Mouse (Mus musculus) left cerebral cortex, adult 8-10 months (tissue): Measurements from ENCODE around the gene Mpv17l2. TPM values are rescaled to one million over a fixed set of nuclear protein-coding genes. Genes with fewer than 3 reads are reported as not detected.
A peak's percentile ranks its signal among the peaks of the same experiment; 100 is the strongest.

Experiments used
- DNase-seq, 2 experiments: peaks; one replicate each; pipeline ENCODE4 v3.0.0; 2022; ENCODE audit warnings: low spot score in 2 of 2
- total RNA-seq, 4 experiments: library from RNA; stranded (reverse); gene quantifications; 2 replicates each; pipeline ENCODE4 v1.2.4; 2022

Gene Mpv17l2
- 10 to 100 TPM; 31.0 to 39.0 (median 32.8) TPM for total RNA-seq

- DNase-seq = peak; percentile 82 to 98
Measured at GRCm38 (mm10) chr8:70760775-70761406, at the start of gene Mpv17l2. Mpv17l2 (minus strand) TSS chr8:70760946.

- DNase-seq = no peak
Measured at GRCm38 (mm10) chr8:70808955-70809701, 48.4 kb upstream of the Mpv17l2 start.

- no peak for DNase-seq
Measured at GRCm38 (mm10) chr8:70808239-70808638, 47.5 kb upstream of the Mpv17l2 start, which contains the start of gene Il12rb1. Il12rb1 (plus strand) TSS chr8:70808449.

- DNase-seq = no peak
Measured at GRCm38 (mm10) chr8:70807304-70807703, 46.6 kb upstream of the Mpv17l2 start.

GRCm38 (mm10) chr8:70806541-70806940 is 45.8 kb upstream of the Mpv17l2 start:
- DNase-seq = no peak

GRCm38 (mm10) chr8:70804481-70805206 is 43.9 kb upstream of the Mpv17l2 start, which contains the start of gene Mast3:
Mast3 (minus strand) TSS chr8:70805054.
- DNase-seq = peak; percentile 53 to 80

GRCm38 (mm10) chr8:70803761-70804480 is 43.2 kb upstream of the Mpv17l2 start:
- peak; percentile 61 to 78 for DNase-seq

- no peak for DNase-seq
Measured at GRCm38 (mm10) chr8:70802786-70803510, 42.2 kb upstream of the Mpv17l2 start.

GRCm38 (mm10) chr8:70801830-70802229 is 41.1 kb upstream of the Mpv17l2 start:
- no peak for DNase-seq

- peak; percentile 58 to 86 for DNase-seq
Measured at GRCm38 (mm10) chr8:70801156-70801555, 40.4 kb upstream of the Mpv17l2 start.

- no peak for DNase-seq
Measured at GRCm38 (mm10) chr8:70800648-70801047, 39.9 kb upstream of the Mpv17l2 start.

GRCm38 (mm10) chr8:70798281-70798680 is 37.5 kb upstream of the Mpv17l2 start:
- no peak for DNase-seq

GRCm38 (mm10) chr8:70797081-70798070 is 36.6 kb upstream of the Mpv17l2 start:
- DNase-seq = peak; percentile 75 to 96

- DNase-seq = no peak
Measured at GRCm38 (mm10) chr8:70796403-70797080, 35.8 kb upstream of the Mpv17l2 start.

GRCm38 (mm10) chr8:70795370-70795769 is 34.6 kb upstream of the Mpv17l2 start:
- peak in 1 of 2 experiments; percentile 25 for DNase-seq

GRCm38 (mm10) chr8:70794215-70794614 is 33.5 kb upstream of the Mpv17l2 start:
- peak in 1 of 2 experiments; percentile 29 for DNase-seq

GRCm38 (mm10) chr8:70792700-70793099 is 32.0 kb upstream of the Mpv17l2 start:
- no peak for DNase-seq

- peak; percentile 95 to 96 for DNase-seq
Measured at GRCm38 (mm10) chr8:70791975-70792691, 31.4 kb upstream of the Mpv17l2 start.
